Comparison of ENCODE assay signal across 9 mouse cellular contexts in genomic region chr4:133443085-133443484, GRCm38 (mm10). TPM values are rescaled to one million over a fixed set of nuclear protein-coding genes. Genes with fewer than 3 reads are reported as not detected.
A peak's percentile ranks its signal among the peaks of the same experiment; 100 is the strongest.
DNase-seq lines count a peak whose midpoint lies in the region; ATAC-seq lines count a peak whose summit lies in the region.
"Had no signal": no experiment of that assay in that cellular context is flagged by ENCODE, and none has a peak within 500 bp of the region (broad histone marks: within the 10 kb centered on the region; RNA-seq: fewer than 3 reads in every experiment).

No protein-coding gene starts in this region.

- H3K4me3 ChIP-seq in heart, embryonic 14.5 days (ENCODE audit: control insufficient read depth in 1 of 2, insufficient read depth in 1 of 2, low read depth in 1 of 2, low read length in 2 of 2): no peak overlapping the region
- no peak overlapping the region for H3K4me3 ChIP-seq in forebrain, embryonic 16.5 days (replicated peaks; ENCODE audit: low read length)
- no peak overlapping the region for H3K4me3 ChIP-seq in limb, embryonic 15.5 days

- peak overlapping the region; percentile 83 to 92 for H3K27ac ChIP-seq in heart, embryonic 14.5 days (replicated peaks in 1 of 2; ENCODE audit: control insufficient read depth in 1 of 2, insufficient read depth in 1 of 2, low read depth in 2 of 2, low read length in 2 of 2)
- peak overlapping the region; percentile 41; the same call in 1 of the 2 replicates for H3K27ac ChIP-seq in forebrain, embryonic 16.5 days (ENCODE audit: low read length)
- peak overlapping the region; percentile 65 for H3K27ac ChIP-seq in limb, embryonic 15.5 days

- peaks cover 12 to 13% of the 10 kb centered on the region in 2 experiments for H3K4me1 ChIP-seq in heart, embryonic 14.5 days (ENCODE audit: control insufficient read depth in 2 of 2, insufficient read depth in 2 of 2, low read length in 2 of 2)
- H3K4me1 ChIP-seq in forebrain, embryonic 16.5 days (replicated peaks; ENCODE audit: control insufficient read depth, insufficient read depth, low read length): peaks cover 14% of the 10 kb centered on the region
- H3K4me1 ChIP-seq in limb, embryonic 15.5 days: peaks cover 36% of the 10 kb centered on the region

- DNase-seq in heart, adult 8-10 months (ENCODE audit: low spot score): no peak
- DNase-seq in Muller cell, postnatal 12 days (ENCODE audit: inconsistent ontology term): peak; percentile 88
- no peak for DNase-seq in kidney, adult 9 months
- no peak for DNase-seq in urinary bladder, postnatal 4 days (ENCODE audit: low spot score in 2 of 2)
- no peak for DNase-seq in frontal cortex, postnatal 25 days (ENCODE audit: low spot score in 2 of 2)
- DNase-seq: cerebellum, adult 11 months had no signal

- no peak overlapping the region for H3K9ac ChIP-seq in heart, embryonic 14.5 days (ENCODE audit: low read length)
- no peak overlapping the region for H3K9ac ChIP-seq in forebrain, embryonic 16.5 days (replicated peaks; ENCODE audit: low read depth, low read length)
- H3K9ac ChIP-seq in limb, embryonic 15.5 days: no peak overlapping the region

- WGBS in heart, embryonic 14.5 days: 60% methylated on average over 5 of the region's 5 CpGs
- WGBS in forebrain, embryonic 16.5 days: 30% methylated on average over 5 of the region's 5 CpGs
- WGBS in limb, embryonic 15.5 days: 58% methylated on average over 5 of the region's 5 CpGs

- no peaks in the 10 kb centered on the region for H3K36me3 ChIP-seq in heart, embryonic 14.5 days (ENCODE audit: control insufficient read depth, insufficient read depth, low read length)
- H3K36me3 ChIP-seq in forebrain, embryonic 16.5 days (ENCODE audit: control insufficient read depth, insufficient read depth): no peaks in the 10 kb centered on the region
- H3K36me3 ChIP-seq in limb, embryonic 15.5 days: no peaks in the 10 kb centered on the region

- H3K4me2 ChIP-seq in heart, embryonic 14.5 days (ENCODE audit: low read length): peak overlapping the region; percentile 8; the same call in 1 of the 2 replicates
- H3K4me2 ChIP-seq in forebrain, embryonic 16.5 days (ENCODE audit: low read length): no peak overlapping the region
- H3K4me2 ChIP-seq in limb, embryonic 15.5 days: no peak overlapping the region

- no peaks in the 10 kb centered on the region for H3K27me3 ChIP-seq in heart, embryonic 14.5 days (ENCODE audit: control insufficient read depth, insufficient read depth, low read length)
- H3K27me3 ChIP-seq in forebrain, embryonic 16.5 days (replicated peaks; ENCODE audit: control insufficient read depth, insufficient read depth, low read length): no peaks in the 10 kb centered on the region
- H3K27me3 ChIP-seq in limb, embryonic 15.5 days: no peaks in the 10 kb centered on the region

- ATAC-seq in heart, embryonic 14.5 days (ENCODE audit: insufficient number of reproducible peaks, insufficient read depth, low FRiP score, low read depth): peak; percentile 66; the same call in 1 of the 2 replicates
- ATAC-seq in forebrain, embryonic 16.5 days: 0 out of 2 replicates have a peak, but pooled peaks have one; percentile 38
- peak; percentile 37; the same call in 1 of the 2 replicates for ATAC-seq in limb, embryonic 15.5 days (ENCODE audit: insufficient number of reproducible peaks, low FRiP score, low TSS enrichment, low read depth)

- no peaks in the 10 kb centered on the region for H3K9me3 ChIP-seq in heart, embryonic 14.5 days (ENCODE audit: control insufficient read depth, low read length)
- H3K9me3 ChIP-seq in forebrain, embryonic 16.5 days (ENCODE audit: control insufficient read depth, low read length): no peaks in the 10 kb centered on the region
- no peaks in the 10 kb centered on the region for H3K9me3 ChIP-seq in limb, embryonic 15.5 days

RNA-seq across cellular contexts. Expression of gene Tent5b, which starts 36.8 kb away (rescaled TPM):
- polyA plus RNA-seq in heart, embryonic 14.5 days (2014; fragmentation: Nextera tagmentation; extraction: Ambion mirVana): 0.28 and 0.61 TPM in 2 replicates
- 1 to 10 TPM; 1.3 to 3.0 (median 1.6) TPM for total RNA-seq in heart, adult 8-10 months (2022)
- polyA plus RNA-seq in forebrain, embryonic 16.5 days (2015; fragmentation: Nextera tagmentation; extraction: Ambion mirVana): 0.09 and 0.14 TPM in 2 replicates
- polyA plus RNA-seq in limb, embryonic 15.5 days (2015; fragmentation: Nextera tagmentation; extraction: Ambion mirVana): 11.8 and 12.6 TPM in 2 replicates

RNA-seq across cellular contexts. Expression of gene Trnp1, which starts 55.3 kb away (rescaled TPM):
- polyA plus RNA-seq in heart, embryonic 14.5 days (2014; fragmentation: Nextera tagmentation; extraction: Ambion mirVana): 1.2 and 1.3 TPM in 2 replicates
- 1 to 10 TPM; 1.3 to 1.8 (median 1.6) TPM for total RNA-seq in heart, adult 8-10 months (2022)
- 6.5 and 9.2 TPM in 2 replicates for polyA plus RNA-seq in forebrain, embryonic 16.5 days (2015; fragmentation: Nextera tagmentation; extraction: Ambion mirVana)
- polyA plus RNA-seq in limb, embryonic 15.5 days (2015; fragmentation: Nextera tagmentation; extraction: Ambion mirVana): 3.7 and 4.0 TPM in 2 replicates
